Mouse (Mus musculus) testis, adult 2 months (tissue): Measurements from ENCODE around the gene Rrp12. TPM values are rescaled to one million over a fixed set of nuclear protein-coding genes. Genes with fewer than 3 reads are reported as not detected.

Experiments used
- H3K27ac ChIP-seq: fragments of 200-500 bp; 2 replicates; pipeline ENCODE4 v1.5.1; 2012; ENCODE audit warnings: low read depth, low read length; ENCODE audit not compliant: control insufficient read depth, insufficient read depth
- H3K27me3 ChIP-seq: fragments of 200-500 bp; 2 replicates; pipeline ENCODE4 v1.6.1; 2012; ENCODE audit warnings: mild to moderate bottlenecking, low read length, moderate library complexity; ENCODE audit not compliant: control insufficient read depth, insufficient read depth
- H3K36me3 ChIP-seq: fragments of 200-500 bp; 2 replicates; pipeline ENCODE4 v1.6.1; 2012; ENCODE audit warnings: mild to moderate bottlenecking, low read length; ENCODE audit not compliant: control insufficient read depth, insufficient read depth
- H3K4me1 ChIP-seq: fragments of 200-500 bp; 2 replicates; pipeline ENCODE4 v1.6.1; 2012; ENCODE audit warnings: low read length; ENCODE audit not compliant: control insufficient read depth, insufficient read depth
- H3K4me3 ChIP-seq: fragments of 200-500 bp; 2 replicates; pipeline ENCODE4 v1.5.1; 2012; ENCODE audit warnings: low read depth, mild to moderate bottlenecking, low read length, moderate library complexity, mixed read lengths; ENCODE audit not compliant: control insufficient read depth
- CTCF ChIP-seq: fragments of 200-500 bp; IDR thresholded peaks from 2 replicates; pipeline ENCODE4 v1.5.1; 2012; ENCODE audit warnings: low read depth, mild to moderate bottlenecking, inconsistent platforms, low read length, moderate library complexity; ENCODE audit not compliant: control insufficient read depth, insufficient read depth, insufficient replicate concordance
- POLR2A ChIP-seq: fragments of 200-500 bp; IDR thresholded peaks from 2 replicates; pipeline ENCODE4 v1.6.1; 2012; ENCODE audit warnings: low read depth, mild to moderate bottlenecking, inconsistent platforms, low read length, moderate library complexity; ENCODE audit not compliant: control insufficient read depth
- polyA plus RNA-seq: library from polyadenylated mRNA; depleted of rRNA; stranded (reverse); fragments of >200 nt; gene quantifications from 2 replicates; pipeline ENCODE4 v1.2.3, GENCODE M21; 2012; rRNA removed

Rrp12 gene
- polyA plus RNA-seq, 1 experiment, result 32.3 TPM

DNA sequence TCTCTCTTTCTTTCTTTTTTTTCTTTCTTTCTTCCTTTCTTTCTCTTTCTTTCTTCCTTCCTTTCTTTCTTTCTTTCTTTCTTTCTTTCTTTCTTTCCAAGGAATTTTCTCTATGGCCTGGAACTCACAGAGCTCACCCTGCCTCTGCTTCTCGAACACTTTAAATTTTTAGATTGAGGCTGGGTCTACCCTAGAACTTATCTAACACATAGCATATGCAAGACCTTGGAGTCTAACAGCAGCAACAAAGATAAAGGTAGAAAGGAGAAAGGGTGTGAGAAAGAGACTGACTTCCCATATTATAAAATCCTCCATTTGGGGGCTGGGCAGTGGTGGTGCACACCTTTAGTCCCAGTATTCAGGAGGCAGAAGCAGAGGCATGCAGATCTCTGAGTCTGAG lies 73.4 kb downstream of the Rrp12 start:
- Histone ChIP-seq H3K4me3 (no peak overlapping the region), H3K36me3 (no peaks in the 10 kb centered on the region)

GRCm38 (mm10) chr19:41821436-41821835 lies 74.5 kb downstream of the Rrp12 start:
- Histone ChIP-seq H3K27me3 (no peaks in the 10 kb centered on the region), H3K36me3 (no peaks in the 10 kb centered on the region), H3K27ac (no peak overlapping the region), H3K4me3 (no peak overlapping the region), H3K4me1 (no peaks in the 10 kb centered on the region; the same call in 1 of the 2 replicates)
- TF ChIP-seq CTCF (no peak), POLR2A (no peak)

More for the DNA sequence above, 73.4 kb downstream of the Rrp12 start:
- TF ChIP-seq POLR2A (no peak), CTCF (no peak)
- Histone ChIP-seq H3K4me1 (no peaks in the 10 kb centered on the region), H3K27ac (no peak overlapping the region), H3K27me3 (no peaks in the 10 kb centered on the region)

DNA sequence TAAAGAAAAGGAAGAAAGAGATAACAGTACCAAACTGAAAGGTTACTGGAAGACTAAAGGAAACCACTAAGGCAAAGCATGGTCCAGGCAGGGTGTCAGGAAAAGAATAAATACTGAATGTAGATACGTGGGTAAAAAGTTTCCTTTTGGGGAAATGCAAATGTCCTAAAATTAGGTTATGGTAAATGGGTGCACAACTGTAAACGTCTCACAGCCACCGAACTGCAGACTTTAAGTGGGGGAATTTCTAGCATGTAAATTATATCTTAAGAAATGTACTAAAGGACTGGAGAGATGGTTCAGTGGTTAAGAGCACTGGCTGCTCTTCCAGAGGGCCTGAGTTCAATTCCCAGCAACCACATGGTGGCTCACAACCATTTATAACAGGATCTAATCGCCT lies 77.2 kb downstream of the Rrp12 start:
- no peak overlapping the region for H3K27ac ChIP-seq
- no peaks in the 10 kb centered on the region for H3K27me3 ChIP-seq
- TF ChIP-seq CTCF, result no peak
- no peak for TF ChIP-seq POLR2A
- H3K4me3 ChIP-seq, result no peak overlapping the region
- no peaks in the 10 kb centered on the region for H3K36me3 ChIP-seq
- no peaks in the 10 kb centered on the region; the same call in 1 of the 2 replicates for H3K4me1 ChIP-seq

- Histone ChIP-seq H3K27ac (no peak overlapping the region), H3K4me1 (no peaks in the 10 kb centered on the region; the same call in 1 of the 2 replicates)
- no peak for TF ChIP-seq CTCF
- TF ChIP-seq POLR2A, result no peak
Measured at GRCm38 (mm10) chr19:41817325-41817724, 78.6 kb downstream of the Rrp12 start.

DNA sequence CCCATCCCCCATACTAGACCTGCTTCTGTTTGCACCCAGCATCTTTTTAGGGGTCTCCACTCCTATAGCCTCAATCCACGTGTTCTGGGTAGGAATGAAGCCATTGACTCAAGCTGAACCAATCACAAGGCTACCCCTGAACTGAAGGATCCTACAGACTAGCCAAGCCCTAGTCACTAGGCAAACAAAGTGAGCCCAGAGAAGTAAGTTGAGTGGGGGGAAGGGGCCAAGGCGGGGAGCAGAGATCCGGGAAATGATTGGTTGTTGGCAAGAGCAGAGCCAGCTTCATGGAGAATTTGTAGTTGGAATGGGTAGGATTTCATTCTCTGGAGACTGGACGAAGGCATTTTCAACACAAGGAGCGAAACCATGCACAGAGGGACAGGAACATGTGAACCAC lies 79.1 kb downstream of the Rrp12 start:
- no peaks in the 10 kb centered on the region; the same call in 1 of the 2 replicates for H3K4me1 ChIP-seq
- H3K27ac ChIP-seq, result no peak overlapping the region
- TF ChIP-seq POLR2A (no peak), CTCF (no peak)
- no peaks in the 10 kb centered on the region for H3K36me3 ChIP-seq
- no peak overlapping the region for H3K4me3 ChIP-seq
- no peaks in the 10 kb centered on the region for H3K27me3 ChIP-seq

More at GRCm38 (mm10) chr19:41817325-41817724, 78.6 kb downstream of the Rrp12 start:
- Histone ChIP-seq H3K4me3 (no peak overlapping the region), H3K36me3 (no peaks in the 10 kb centered on the region), H3K27me3 (no peaks in the 10 kb centered on the region)

GRCm38 (mm10) chr19:41816410-41816809 lies 79.6 kb downstream of the Rrp12 start:
- no peak for TF ChIP-seq CTCF
- TF ChIP-seq POLR2A, result no peak
- H3K4me1 ChIP-seq, result no peaks in the 10 kb centered on the region; the same call in 1 of the 2 replicates
- H3K4me3 ChIP-seq, result no peak overlapping the region
- H3K36me3 ChIP-seq, result no peaks in the 10 kb centered on the region
- no peaks in the 10 kb centered on the region for H3K27me3 ChIP-seq
- H3K27ac ChIP-seq, result no peak overlapping the region

- TF ChIP-seq POLR2A (no peak), CTCF (no peak)
- H3K4me1 ChIP-seq, result no peaks in the 10 kb centered on the region; the same call in 1 of the 2 replicates
- no peak overlapping the region for H3K27ac ChIP-seq
- H3K27me3 ChIP-seq, result no peaks in the 10 kb centered on the region
- H3K4me3 ChIP-seq, result no peak overlapping the region
- no peaks in the 10 kb centered on the region for H3K36me3 ChIP-seq
Measured at GRCm38 (mm10) chr19:41813374-41813773, 82.6 kb downstream of the Rrp12 start.

Other genes with a start within 250 kb of the Rrp12 start
- 9.6 and 11.7 TPM in 2 replicates for gene Slit1, start 152.5 kb downstream of the Rrp12 start, polyA plus RNA-seq
- gene Arhgap19, start 94.1 kb downstream of the Rrp12 start, polyA plus RNA-seq, result 33.9 and 39.1 TPM in 2 replicates
- 103 and 140 TPM in 2 replicates for gene Frat1, start 66.2 kb downstream of the Rrp12 start, polyA plus RNA-seq
- gene Frat2, start 48.0 kb downstream of the Rrp12 start, polyA plus RNA-seq, result 47.7 and 64.2 TPM in 2 replicates
- 58.2 and 64.2 TPM in 2 replicates for gene Pgam1, start 15.8 kb upstream of the Rrp12 start, polyA plus RNA-seq
- 27.5 and 28.5 TPM in 2 replicates for gene Exosc1, start 37.2 kb upstream of the Rrp12 start, polyA plus RNA-seq
- gene Zdhhc16, start 37.3 kb upstream of the Rrp12 start, polyA plus RNA-seq, result 34.8 and 44.9 TPM in 2 replicates
- 45.8 and 46.5 TPM in 2 replicates for gene Mms19, start 85.0 kb upstream of the Rrp12 start, polyA plus RNA-seq
- gene Ubtd1, start 85.6 kb upstream of the Rrp12 start, polyA plus RNA-seq, result 282 and 310 TPM in 2 replicates
- 0.62 and 0.63 TPM in 2 replicates for gene Ankrd2, start 139.8 kb upstream of the Rrp12 start, polyA plus RNA-seq
- gene Hoga1, start 149.4 kb upstream of the Rrp12 start, polyA plus RNA-seq, result 10.8 and 11.7 TPM in 2 replicates
- gene 4933411K16Rik, start 156.1 kb upstream of the Rrp12 start, polyA plus RNA-seq, result 1,397 and 1,535 TPM in 2 replicates
- 190 TPM in 2 replicates for gene Morn4, start 190.2 kb upstream of the Rrp12 start, polyA plus RNA-seq
- 27.2 and 27.8 TPM in 2 replicates for gene Pi4k2a, start 194.3 kb upstream of the Rrp12 start, polyA plus RNA-seq
- gene Avpi1, start 232.9 kb upstream of the Rrp12 start, polyA plus RNA-seq, result 8.4 and 10.8 TPM in 2 replicates